ENCODE assay signal across 9 mouse cellular contexts in genomic region chr16:27138987-27139386, GRCm38 (mm10).
A peak's percentile ranks its signal among the peaks of the same experiment; 100 is the strongest.
DNase-seq lines count a peak whose midpoint lies in the region; ATAC-seq and TF ChIP-seq lines count a peak whose summit lies in the region.
"Had no signal": no experiment of that assay in that cellular context is flagged by ENCODE, and none has a peak within 500 bp of the region (broad histone marks: within the 10 kb centered on the region; RNA-seq: fewer than 3 reads in every experiment).

No protein-coding gene starts in this region.

- peak; percentile 92 for ATAC-seq in frontal cortex, adult (ENCODE audit: low TSS enrichment)
- no peak for ATAC-seq in lung, postnatal 0 days
- peak; percentile 71; the same call in 1 of the 2 replicates for ATAC-seq in midbrain, embryonic 16.5 days

- WGBS in lung, postnatal 0 days: 11% methylated on average over 1 of the region's 1 CpGs
- 16% methylated on average over 1 of the region's 1 CpGs for WGBS in midbrain, embryonic 16.5 days

- no peak overlapping the region for H3K9ac ChIP-seq in lung, postnatal 0 days (replicated peaks; ENCODE audit: low read depth)
- H3K9ac ChIP-seq in midbrain, embryonic 16.5 days (ENCODE audit: low read depth, low read length): no peak overlapping the region
- H3K9ac ChIP-seq: limb, embryonic 15.5 days had no signal

- H3K9me3 ChIP-seq in lung, postnatal 0 days (ENCODE audit: low read length): no peaks in the 10 kb centered on the region
- no peaks in the 10 kb centered on the region for H3K9me3 ChIP-seq in midbrain, embryonic 16.5 days (replicated peaks; ENCODE audit: control insufficient read depth, low read length, poor library complexity, severe bottlenecking)
- H3K9me3 ChIP-seq: limb, embryonic 15.5 days had no signal

- no peak overlapping the region for H3K4me2 ChIP-seq in lung, postnatal 0 days (replicated peaks; ENCODE audit: low read depth, low read length)
- no peak overlapping the region for H3K4me2 ChIP-seq in midbrain, embryonic 16.5 days (ENCODE audit: low read length)
- H3K4me2 ChIP-seq: limb, embryonic 15.5 days had no signal

- no peak overlapping the region for H3K4me3 ChIP-seq in lung, postnatal 0 days (ENCODE audit: low read depth, low read length)
- no peak overlapping the region for H3K4me3 ChIP-seq in midbrain, embryonic 16.5 days (ENCODE audit: low read depth, low read length)
- H3K4me3 ChIP-seq: limb, embryonic 15.5 days had no signal

- no peak for DNase-seq in frontal cortex, postnatal 10 days (ENCODE audit: low spot score in 2 of 2)
- peak; percentile 56 for DNase-seq in lung, postnatal 0 days (ENCODE audit: low spot score)
- no peak for DNase-seq in lung, postnatal 10 days
- DNase-seq in c-Kit-positive CD71-positive TER-119-positive erythroid progenitor cells, embryonic 14.5 days (ENCODE audit: low spot score): peak; percentile 15
- DNase-seq in lung, postnatal 14 days: no peak
- DNase-seq in gastrocnemius, postnatal 4 days (ENCODE audit: low spot score in 2 of 2): no peak

- peak; percentile 46 for TF ChIP-seq CTCF in lung, postnatal 0 days (IDR thresholded peaks at IDR 0.05)

- no peak overlapping the region for H3K27ac ChIP-seq in lung, postnatal 0 days (ENCODE audit: low read length)
- H3K27ac ChIP-seq in midbrain, embryonic 16.5 days (ENCODE audit: low read length): no peak overlapping the region
- H3K27ac ChIP-seq: limb, embryonic 15.5 days had no signal

- H3K27me3 ChIP-seq in lung, postnatal 0 days (replicated peaks; ENCODE audit: insufficient read depth, low read length): no peaks in the 10 kb centered on the region
- no peaks in the 10 kb centered on the region for H3K27me3 ChIP-seq in midbrain, embryonic 16.5 days (ENCODE audit: control insufficient read depth, insufficient read depth, low read depth, low read length)
- H3K27me3 ChIP-seq: limb, embryonic 15.5 days had no signal

- no peaks in the 10 kb centered on the region for H3K36me3 ChIP-seq in lung, postnatal 0 days (ENCODE audit: insufficient read depth, low read length)
- no peaks in the 10 kb centered on the region for H3K36me3 ChIP-seq in midbrain, embryonic 16.5 days (ENCODE audit: control insufficient read depth, insufficient read depth, low read length)
- H3K36me3 ChIP-seq: limb, embryonic 15.5 days had no signal

- no peak for TF ChIP-seq EP300 in lung, postnatal 0 days (IDR thresholded peaks at IDR 0.05)

- no peaks in the 10 kb centered on the region for H3K4me1 ChIP-seq in lung, postnatal 0 days (ENCODE audit: insufficient read depth, low read depth, low read length)
- no peaks in the 10 kb centered on the region for H3K4me1 ChIP-seq in midbrain, embryonic 16.5 days (ENCODE audit: control insufficient read depth, insufficient read depth, low read length)
- H3K4me1 ChIP-seq: limb, embryonic 15.5 days had no signal

Comparison
In these comparisons a context has a peak if more than half of its experiments do, and no peak if none do; other contexts are left out.
1. DNase-seq: peak in lung, postnatal 0 days (single experiment) and c-Kit-positive CD71-positive TER-119-positive erythroid progenitor cells, embryonic 14.5 days (single experiment); none in frontal cortex, postnatal 10 days (0 of 2), lung, postnatal 10 days (single experiment), lung, postnatal 14 days (single experiment) and gastrocnemius, postnatal 4 days (0 of 2).